Mouse (Mus musculus) MEL (cell line): Measurements from ENCODE around the gene Harbi1. TPM values are rescaled to one million over a fixed set of nuclear protein-coding genes. Genes with fewer than 3 reads are reported as not detected.
"Not testable (repeated sequence)": the region's sequence is repeated elsewhere in the genome, so short reads cannot be mapped to it uniquely, and the experiment has no call there.

ENCODE experiments used
- DNase-seq: peaks from one replicate; pipeline ENCODE4 v3.0.0; 2011; ENCODE audit warnings: low read depth, low spot score
- H3K27ac ChIP-seq: 2 replicates; pipeline ENCODE4 v1.5.1; 2012; ENCODE audit warnings: low read depth, mild to moderate bottlenecking, control low read depth, low read length, moderate library complexity; ENCODE audit not compliant: control insufficient read depth
- H3K27me3 ChIP-seq, 2 experiments: fragments of 150-350 bp in 1 of 2; sonication (generic) in 1 of 2; 2 replicates each; pipeline ENCODE4 v1.6.1; 2012; ENCODE audit warnings: low read length in 2 of 2, mild to moderate bottlenecking in 2 of 2, improper control_type of control experiment in 1 of 2, moderate library complexity in 1 of 2; ENCODE audit not compliant: insufficient read depth in 2 of 2, control insufficient read depth in 1 of 2
- H3K36me3 ChIP-seq, 2 experiments: 2 replicates each; pipeline ENCODE4 v1.6.1; 2012 to 2014; ENCODE audit warnings: low read length in 2 of 2, improper control_type of control experiment in 1 of 2, inconsistent platforms in 1 of 2, mild to moderate bottlenecking in 1 of 2; ENCODE audit not compliant: insufficient read depth in 2 of 2, control insufficient read depth in 1 of 2
- H3K4me1 ChIP-seq, 2 experiments: fragments of 150-350 bp in 1 of 2; sonication (generic) in 1 of 2; 2 replicates each; pipeline ENCODE4 v1.6.1; 2012; ENCODE audit warnings: low read length in 2 of 2, improper control_type of control experiment in 1 of 2, mild to moderate bottlenecking in 1 of 2; ENCODE audit not compliant: insufficient read depth in 2 of 2, control insufficient read depth in 1 of 2
- H3K4me3 ChIP-seq, 2 experiments: fragments of 150-350 bp in 1 of 2; sonication (generic) in 1 of 2; 2 replicates each; pipeline ENCODE4 v1.5.1; 2012; ENCODE audit warnings: low read depth in 2 of 2, low read length in 2 of 2, mild to moderate bottlenecking in 2 of 2, moderate library complexity in 2 of 2, control low read depth in 1 of 2, improper control_type of control experiment in 1 of 2; ENCODE audit not compliant: control insufficient read depth in 1 of 2, insufficient read depth in 1 of 2
- H3K79me2 ChIP-seq: 2 replicates; pipeline ENCODE4 v1.6.1; 2012; ENCODE audit warnings: mild to moderate bottlenecking, low read length, moderate library complexity; ENCODE audit not compliant: control insufficient read depth, poor library complexity, insufficient read depth
- H3K9ac ChIP-seq: 2 replicates; pipeline ENCODE4 v1.6.1; 2012; ENCODE audit warnings: low read depth, mild to moderate bottlenecking, control low read depth, low read length, moderate library complexity; ENCODE audit not compliant: control insufficient read depth, poor library complexity, severe bottlenecking
- H3K9me3 ChIP-seq: fragments of 150-350 bp; sonication (generic); replicated peaks from 2 replicates; pipeline ENCODE4 v1.6.1; 2012; ENCODE audit warnings: mild to moderate bottlenecking, low read length, improper control_type of control experiment, moderate library complexity; ENCODE audit not compliant: insufficient read depth
- CHD2 ChIP-seq: IDR thresholded peaks from 2 replicates; pipeline ENCODE4 v1.6.1; 2011; ENCODE audit warnings: low read length, improper control_type of control experiment
- EP300 ChIP-seq, 2 experiments: IDR thresholded peaks; 2 replicates each; pipeline ENCODE4 v1.6.1; 2011; ENCODE audit warnings: improper control_type of control experiment in 2 of 2, low read length in 2 of 2, low read depth in 1 of 2, mild to moderate bottlenecking in 1 of 2
- ETS1 ChIP-seq: IDR thresholded peaks from 2 replicates; pipeline ENCODE4 v1.6.1; 2012; ENCODE audit warnings: low read depth, mild to moderate bottlenecking, inconsistent platforms, low read length, improper control_type of control experiment, moderate library complexity
- GATA1 ChIP-seq: IDR thresholded peaks from 2 replicates; pipeline ENCODE4 v1.6.1; 2011; ENCODE audit warnings: low read depth, low read length, improper control_type of control experiment
- HCFC1 ChIP-seq: IDR thresholded peaks from 2 replicates; pipeline ENCODE4 v1.6.1; 2012; ENCODE audit warnings: low read depth, mild to moderate bottlenecking, inconsistent platforms, low read length, improper control_type of control experiment, moderate library complexity
- MAX ChIP-seq: IDR thresholded peaks from 2 replicates; pipeline ENCODE4 v1.6.1; 2011; ENCODE audit warnings: low read length, improper control_type of control experiment
- MAZ ChIP-seq: IDR thresholded peaks from 2 replicates; pipeline ENCODE4 v1.6.1; 2012; ENCODE audit warnings: low read depth, mild to moderate bottlenecking, inconsistent platforms, low read length, improper control_type of control experiment
- MXI1 ChIP-seq: IDR thresholded peaks from 2 replicates; pipeline ENCODE4 v1.6.1; 2011; ENCODE audit warnings: mild to moderate bottlenecking, low read depth, low read length, improper control_type of control experiment
- MYC ChIP-seq: IDR thresholded peaks from 2 replicates; pipeline ENCODE4 v1.6.1; 2011; ENCODE audit warnings: low read depth, mild to moderate bottlenecking, low read length, improper control_type of control experiment, moderate library complexity
- NELFE ChIP-seq: IDR thresholded peaks from 2 replicates; pipeline ENCODE4 v1.6.1; 2011; ENCODE audit warnings: low read depth, low read length, improper control_type of control experiment
- POLR2A ChIP-seq, 2 experiments: IDR thresholded peaks; 2 replicates each; pipeline ENCODE4 v1.6.1; 2011 to 2012; ENCODE audit warnings: low read length in 2 of 2, mild to moderate bottlenecking in 2 of 2, control low read depth in 1 of 2, improper control_type of control experiment in 1 of 2, low read depth in 1 of 2, moderate library complexity in 1 of 2; ENCODE audit not compliant: control insufficient read depth in 1 of 2, insufficient read depth in 1 of 2, poor library complexity in 1 of 2
- SIN3A ChIP-seq: IDR thresholded peaks from 2 replicates; pipeline ENCODE4 v1.6.1; 2012; ENCODE audit warnings: low read length, improper control_type of control experiment, inconsistent platforms
- TAL1 ChIP-seq: IDR thresholded peaks from 2 replicates; pipeline ENCODE4 v1.6.1; 2012; ENCODE audit warnings: mild to moderate bottlenecking, inconsistent platforms, low read length, moderate library complexity, mixed read lengths
- TBP ChIP-seq: IDR thresholded peaks from 2 replicates; pipeline ENCODE4 v1.8.0; 2011; ENCODE audit warnings: low read depth, low read length, improper control_type of control experiment
- TCF12 ChIP-seq: IDR thresholded peaks from 2 replicates; pipeline ENCODE4 v1.6.1; 2014; ENCODE audit warnings: low read depth, mild to moderate bottlenecking, inconsistent platforms, low read length, improper control_type of control experiment, moderate library complexity
- ZNF384 ChIP-seq: IDR thresholded peaks from 2 replicates; pipeline ENCODE4 v1.6.1; 2012; ENCODE audit warnings: low read depth, mild to moderate bottlenecking, inconsistent platforms, low read length, improper control_type of control experiment
- polyA plus RNA-seq, 2 experiments: library from polyadenylated mRNA; stranded (reverse) in 1 of 2; unstranded in 1 of 2; fragments of >175 nt in 1 of 2; fragments of >200 nt in 1 of 2; gene quantifications; 2 replicates each; pipeline versions ENCODE4 v1.2.1 to v1.2.4; 2012; ENCODE audit warnings: low replicate concordance in 2 of 2, low read depth in 1 of 2; ENCODE audit not compliant: insufficient read length in 2 of 2, insufficient read depth in 1 of 2, missing spikeins in 1 of 2
- total RNA-seq: library from RNA; depleted of rRNA; stranded (reverse); fragments of 300-350 nt; gene quantifications from 2 replicates; pipeline ENCODE4 v1.2.3, GENCODE M21; 2012

Harbi1 gene
- total and polyA plus RNA-seq, 3 experiments, result 7.8 to 8.2 TPM; not detected in 1

DNA sequence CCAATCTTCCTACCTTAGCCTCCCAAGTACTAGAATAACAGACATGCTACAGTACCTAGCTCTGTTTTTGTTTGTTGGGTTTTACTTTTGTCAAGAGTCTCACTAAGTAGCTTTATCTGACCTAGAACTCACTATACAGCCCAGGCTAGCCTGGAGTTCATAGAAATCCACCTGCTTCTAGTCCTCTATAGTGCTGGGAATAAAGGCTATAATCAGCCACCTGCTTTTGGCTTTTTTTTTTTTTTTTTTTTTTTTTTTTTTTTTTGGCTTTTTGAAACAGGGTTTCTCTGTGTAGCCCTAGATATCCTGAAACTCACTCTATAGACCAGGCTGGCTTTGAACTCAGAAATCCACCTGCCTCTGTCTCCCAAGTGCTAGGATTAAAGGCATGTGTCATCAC, 13.3 kb downstream of the Harbi1 start:
- Histone ChIP-seq H3K9me3 (no peaks in the 10 kb centered on the region), H3K27ac (peak overlapping the region; percentile 45), H3K79me2 (no peaks in the 10 kb centered on the region), H3K4me3 (peak overlapping the region in 1 of 2 experiments; percentile 3; a peak in 1 of 4 replicates), H3K9ac (no peak overlapping the region), H3K27me3 (no peaks in the 10 kb centered on the region), H3K4me1 (peaks cover 17 to 18% of the 10 kb centered on the region in 2 experiments), H3K36me3 (peaks cover 0 to 22% of the 10 kb centered on the region in 2 experiments; a peak in 2 of 4 replicates)
- TF ChIP-seq MAZ (no peak), ZNF384 (peak; percentile 82)
- DNase-seq, result peak; percentile 39

GRCm38 (mm10) chr2:91724716-91725115, 14.1 kb downstream of the Harbi1 start:
- no peaks in the 10 kb centered on the region for H3K79me2 ChIP-seq
- no peaks in the 10 kb centered on the region for H3K9me3 ChIP-seq
- peak overlapping the region; percentile 22 to 68 for H3K4me3 ChIP-seq
- DNase-seq, result peak; percentile 71
- peaks cover 0 to 24% of the 10 kb centered on the region in 2 experiments; a peak in 2 of 4 replicates for H3K36me3 ChIP-seq
- H3K27ac ChIP-seq, result peak overlapping the region; percentile 89
- no peaks in the 10 kb centered on the region for H3K27me3 ChIP-seq
- H3K9ac ChIP-seq, result peak overlapping the region; percentile 60
- peaks cover 17 to 18% of the 10 kb centered on the region in 2 experiments for H3K4me1 ChIP-seq
- TF ChIP-seq MAZ (0 out of 2 replicates have a peak, but pooled peaks have one; percentile 34), TAL1 (no peak), HCFC1 (peak; percentile 28; the same call in 1 of the 2 replicates), MYC (peak; percentile 58; the same call in 1 of the 2 replicates), MAX (peak; percentile 68), ETS1 (0 out of 2 replicates have a peak, but pooled peaks have one; percentile 28), MXI1 (peak; percentile 66), CHD2 (no peak)
- TF ChIP-seq, all 39 proteins: peak for 6

DNA sequence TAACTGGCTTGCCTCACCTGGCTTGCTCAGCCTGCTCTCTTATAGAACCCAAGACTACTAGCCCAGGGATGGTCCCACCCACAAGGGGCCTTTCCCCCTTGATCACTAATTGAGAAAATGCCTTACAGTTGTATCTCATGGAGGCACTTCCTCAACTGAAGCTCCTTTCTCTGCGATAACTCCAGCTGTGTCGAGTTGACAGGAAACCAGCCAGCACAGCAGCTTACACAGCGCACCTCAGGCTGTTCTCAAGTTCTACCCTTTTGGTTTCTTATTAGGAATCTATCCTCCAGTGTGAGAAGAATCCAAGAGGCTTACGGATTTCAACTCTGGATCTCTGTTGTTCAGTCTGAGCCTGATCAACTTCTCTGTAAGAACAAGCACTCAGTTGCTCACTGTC, 14.8 kb downstream of the Harbi1 start:
- H3K9ac ChIP-seq, result peak overlapping the region; percentile 51
- not testable (repeated sequence) for H3K27me3 ChIP-seq, H3K9me3 ChIP-seq, H3K79me2 ChIP-seq
- peak; percentile 84 for DNase-seq
- peaks cover 0 to 24% of the 10 kb centered on the region in 2 experiments; a peak in 2 of 4 replicates for H3K36me3 ChIP-seq
- peak overlapping the region; percentile 25 to 33 for H3K4me3 ChIP-seq
- peaks cover 17 to 18% of the 10 kb centered on the region in 2 experiments for H3K4me1 ChIP-seq
- peak overlapping the region; percentile 89 for H3K27ac ChIP-seq
- TF ChIP-seq ETS1 (peak; percentile 69), SIN3A (peak; percentile 77), TBP (0 out of 2 replicates have a peak, but pooled peaks have one; percentile 38), GATA1 (peak; percentile 59; the same call in 1 of the 2 replicates), TCF12 (peak; percentile 26; the same call in 1 of the 2 replicates), NELFE (peak; percentile 28; the same call in 1 of the 2 replicates), EP300 (IDR thresholded peaks at IDR 0.05; ENCODE audit: low read depth in 1 of 2, low read length in 2 of 2) (peak in 1 of 2 experiments; percentile 66; a peak in 2 of 4 replicates), TAL1 (peak; percentile 27; the same call in 1 of the 2 replicates), POLR2A (IDR thresholded peaks at IDR 0.05; ENCODE audit: control insufficient read depth in 1 of 2, insufficient read depth in 1 of 2, low read depth in 1 of 2, low read length in 2 of 2, poor library complexity in 1 of 2) (peak in 1 of 2 experiments; percentile 56; a peak in 2 of 4 replicates)
